14 mouse cellular contexts compared by ENCODE assay signal in genomic region chr1:52430606-52431005, GRCm38 (mm10).
"Had no signal": no experiment of that assay in that cellular context is flagged by ENCODE, and none has a peak within 500 bp of the region (broad histone marks: within the 10 kb centered on the region; RNA-seq: fewer than 3 reads in every experiment).

No protein-coding gene starts in this region.

- H3K36me3 ChIP-seq: limb, embryonic 10.5 days; liver, embryonic 15.5 days; midbrain, embryonic 15.5 days; neural tube, embryonic 12.5 days had no signal

- DNase-seq: kidney, adult 18-20 months; kidney, postnatal 10 days; kidney, postnatal 4 days; lung, embryonic 14.5 days; lung, postnatal 10 days; lung, postnatal 4 days; right cerebral cortex, postnatal 14 days had no signal

- H3K4me1 ChIP-seq: limb, embryonic 10.5 days; liver, embryonic 15.5 days; midbrain, embryonic 15.5 days; neural tube, embryonic 12.5 days had no signal

- H3K4me2 ChIP-seq: liver, embryonic 11.5 days; liver, embryonic 15.5 days; lung, embryonic 14.5 days; midbrain, embryonic 11.5 days; midbrain, embryonic 15.5 days; neural tube, embryonic 12.5 days had no signal

- ATAC-seq: midbrain, embryonic 15.5 days had no signal

- H3K27me3 ChIP-seq: liver, embryonic 15.5 days; midbrain, embryonic 15.5 days; neural tube, embryonic 12.5 days had no signal

- H3K9ac ChIP-seq: liver, embryonic 15.5 days; lung, embryonic 14.5 days; midbrain, embryonic 15.5 days; neural tube, embryonic 12.5 days had no signal

- H3K27ac ChIP-seq: left cerebral cortex, adult 2 months; limb, embryonic 10.5 days; liver, embryonic 15.5 days; midbrain, embryonic 15.5 days; neural tube, embryonic 12.5 days had no signal

- H3K4me3 ChIP-seq: left cerebral cortex, adult 2 months; limb, embryonic 10.5 days; liver, embryonic 15.5 days; midbrain, embryonic 15.5 days; neural tube, embryonic 12.5 days had no signal

- H3K9me3 ChIP-seq: limb, embryonic 10.5 days; liver, embryonic 15.5 days; midbrain, embryonic 15.5 days; neural tube, embryonic 12.5 days had no signal
